ENCODE assay signal across 17 mouse cellular contexts in the genomic region with DNA sequence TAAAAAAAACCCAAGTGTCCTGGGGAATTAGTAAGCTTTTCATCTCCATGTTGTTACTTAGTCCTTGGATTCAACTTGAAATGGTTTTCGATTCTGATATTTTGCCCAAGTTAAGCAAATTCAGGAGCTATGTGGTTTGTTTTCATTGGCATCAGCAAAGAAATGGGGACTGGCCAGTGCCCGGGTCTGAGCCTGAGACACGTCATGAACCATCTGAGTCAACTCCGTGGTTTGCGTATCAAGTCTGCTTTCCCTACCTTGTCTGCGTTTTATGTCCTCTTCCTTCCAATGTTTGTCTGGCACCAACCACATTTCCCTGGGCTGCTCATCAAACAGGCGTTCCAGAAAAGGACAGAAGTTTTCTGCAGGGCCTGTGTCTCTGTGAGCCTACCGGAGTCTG.
"Had no signal": no experiment of that assay in that cellular context is flagged by ENCODE, and none has a peak within 500 bp of the region (broad histone marks: within the 10 kb centered on the region; RNA-seq: fewer than 3 reads in every experiment).

No protein-coding gene starts in this region.

- H3K36me3 ChIP-seq: liver, embryonic 15.5 days; lung, embryonic 15.5 days had no signal

- DNase-seq: kidney, adult 11 months; kidney, adult 9 months; kidney, postnatal 25 days; layer of hippocampus, adult 9-11 months; lung, adult 18-20 months; lung, postnatal 10 days; lung, postnatal 36 days; midbrain, embryonic 14.5 days; right cerebral cortex, adult 18-20 months; right cerebral cortex, postnatal 14 days; right cerebral cortex, postnatal 4 days; thymus, postnatal 25 days had no signal

- H3K27ac ChIP-seq: layer of hippocampus, adult 2 months; liver, embryonic 15.5 days; lung, embryonic 15.5 days; stomach, postnatal 0 days had no signal

- H3K9ac ChIP-seq: liver, embryonic 15.5 days; lung, embryonic 15.5 days had no signal

- H3K9me3 ChIP-seq: liver, embryonic 15.5 days; lung, embryonic 15.5 days had no signal

- H3K4me3 ChIP-seq: layer of hippocampus, adult 2 months; liver, embryonic 15.5 days; lung, embryonic 15.5 days had no signal

- H3K4me2 ChIP-seq: liver, embryonic 15.5 days; lung, embryonic 15.5 days; midbrain, embryonic 11.5 days had no signal

- H3K4me1 ChIP-seq: liver, embryonic 15.5 days; lung, embryonic 15.5 days had no signal

- H3K27me3 ChIP-seq: liver, embryonic 15.5 days; lung, embryonic 15.5 days had no signal
